Mouse (Mus musculus) CD4-positive helper T cell, adult 2 months (primary cell): ENCODE results near the gene 3110001I22Rik.

Experiments
- DNase-seq: peaks from one replicate; pipeline ENCODE4 v3.0.0-alpha.2; 2012; ENCODE audit warnings: low read depth, missing footprints, low spot score

The 3110001I22Rik gene

GRCm38 (mm10) chr16:13716821-13717553 lies 45.3 kb downstream of the 3110001I22Rik start:
- DNase-seq, result no peak

- no peak for DNase-seq
Measured at GRCm38 (mm10) chr16:13722937-13723336, 51.2 kb downstream of the 3110001I22Rik start.

GRCm38 (mm10) chr16:13727811-13728335 lies 56.1 kb downstream of the 3110001I22Rik start:
- DNase-seq, result no peak
